Mouse (Mus musculus): ENCODE measurements at regions not wholly inside any gene's neighbourhood (a gene's known extent, or its start where the extent isn't known, plus 50 kb on each side); places are given as distances from the start of the nearest gene placed in this dataset.

GRCm38 (mm10) chr16:76591956-76592768 lies 218.5 kb upstream of the Nrip1 start:
- no peak for DNase-seq (ENCODE audit: low read depth, low spot score)

- no peak for DNase-seq (ENCODE audit: low read depth, low spot score)
Observed at GRCm38 (mm10) chr16:76589791-76590190, 216.2 kb upstream of the Nrip1 start.

GRCm38 (mm10) chr16:76577206-76577605 lies 203.6 kb upstream of the Nrip1 start:
- no peak for DNase-seq (ENCODE audit: low read depth, low spot score)

- DNase-seq (ENCODE audit: low read depth, low spot score), result no peak
Observed at GRCm38 (mm10) chr16:76575281-76575680, 201.7 kb upstream of the Nrip1 start.

GRCm38 (mm10) chr16:76566220-76566619 lies 192.6 kb upstream of the Nrip1 start:
- DNase-seq (ENCODE audit: low read depth, low spot score), result no peak

- no peak for DNase-seq (ENCODE audit: low read depth, low spot score)
Observed at GRCm38 (mm10) chr16:76554846-76555245, 181.2 kb upstream of the Nrip1 start.

GRCm38 (mm10) chr16:76549628-76550027 lies 176.0 kb upstream of the Nrip1 start:
- DNase-seq (ENCODE audit: low read depth, low spot score), result no peak

- DNase-seq (ENCODE audit: low read depth, low spot score), result no peak
Observed at GRCm38 (mm10) chr16:76547087-76547486, 173.5 kb upstream of the Nrip1 start.

- DNase-seq (ENCODE audit: low read depth, low spot score), result no peak
Observed at GRCm38 (mm10) chr16:76546632-76547031, 173.0 kb upstream of the Nrip1 start.

- DNase-seq (ENCODE audit: low read depth, low spot score), result no peak
Observed at GRCm38 (mm10) chr16:76545942-76546341, 172.3 kb upstream of the Nrip1 start.

- DNase-seq (ENCODE audit: low read depth, low spot score), result no peak
Observed at GRCm38 (mm10) chr16:76544972-76545371, 171.3 kb upstream of the Nrip1 start.

- DNase-seq (ENCODE audit: low read depth, low spot score), result no peak
Observed at GRCm38 (mm10) chr16:76540964-76541363, 167.3 kb upstream of the Nrip1 start.

GRCm38 (mm10) chr16:76540328-76540923 lies 166.8 kb upstream of the Nrip1 start:
- no peak for DNase-seq (ENCODE audit: low read depth, low spot score)

GRCm38 (mm10) chr16:76539669-76540068 lies 166.0 kb upstream of the Nrip1 start:
- DNase-seq (ENCODE audit: low read depth, low spot score), result peak; percentile 72

- DNase-seq (ENCODE audit: low read depth, low spot score), result no peak
Observed at GRCm38 (mm10) chr16:76537871-76538270, 164.2 kb upstream of the Nrip1 start.

GRCm38 (mm10) chr16:76532928-76533217 lies 159.2 kb upstream of the Nrip1 start:
- no peak for DNase-seq (ENCODE audit: low read depth, low spot score)

- no peak for DNase-seq (ENCODE audit: low read depth, low spot score)
Observed at GRCm38 (mm10) chr16:76532142-76532927, 158.7 kb upstream of the Nrip1 start.

GRCm38 (mm10) chr16:76530886-76531285 lies 157.3 kb upstream of the Nrip1 start:
- DNase-seq (ENCODE audit: low read depth, low spot score), result no peak

GRCm38 (mm10) chr16:76529613-76530012 lies 156.0 kb upstream of the Nrip1 start:
- DNase-seq (ENCODE audit: low read depth, low spot score), result no peak

GRCm38 (mm10) chr16:76527106-76527949 lies 153.7 kb upstream of the Nrip1 start:
- no peak for DNase-seq (ENCODE audit: low read depth, low spot score)

- DNase-seq (ENCODE audit: low read depth, low spot score), result no peak
Observed at GRCm38 (mm10) chr16:76525563-76525962, 151.9 kb upstream of the Nrip1 start.

GRCm38 (mm10) chr16:76524921-76525320 lies 151.3 kb upstream of the Nrip1 start:
- no peak for DNase-seq (ENCODE audit: low read depth, low spot score)

Measured in forelimb bud, embryonic 11.5 days (tissue).